ENCODE assay signal across 21 mouse cellular contexts in genomic region chr10:41523386-41523785, GRCm38 (mm10). TPM values are rescaled to one million over a fixed set of nuclear protein-coding genes. Genes with fewer than 3 reads are reported as not detected.
DNase-seq lines count a peak whose midpoint lies in the region; ATAC-seq and TF ChIP-seq lines count a peak whose summit lies in the region.
"Had no signal": no experiment of that assay in that cellular context is flagged by ENCODE, and none has a peak within 500 bp of the region (broad histone marks: within the 10 kb centered on the region; RNA-seq: fewer than 3 reads in every experiment).

No protein-coding gene starts in this region.

- no peak for TF ChIP-seq POLR2A in MEL (IDR thresholded peaks at IDR 0.05; ENCODE audit: control insufficient read depth in 1 of 2, insufficient read depth in 1 of 2, low read depth in 1 of 2, low read length in 2 of 2, poor library complexity in 1 of 2)

- H3K4me2 ChIP-seq in limb, embryonic 12.5 days: peak overlapping the region; percentile 4; the same call in 1 of the 2 replicates
- no peak overlapping the region for H3K4me2 ChIP-seq in hindbrain, embryonic 13.5 days

- no peak overlapping the region for H3K4me3 ChIP-seq in limb, embryonic 12.5 days (replicated peaks)
- H3K4me3 ChIP-seq in limb, embryonic 10.5 days: no peak overlapping the region
- no peak overlapping the region for H3K4me3 ChIP-seq in MEL (ENCODE audit: control insufficient read depth in 1 of 2, insufficient read depth in 1 of 2, low read depth in 2 of 2, low read length in 2 of 2)
- H3K4me3 ChIP-seq in hindbrain, embryonic 13.5 days: no peak overlapping the region
- H3K4me3 ChIP-seq: heart, adult 2 months; left cerebral cortex, adult 2 months had no signal

- peaks cover 24% of the 10 kb centered on the region for H3K4me1 ChIP-seq in limb, embryonic 12.5 days (replicated peaks)
- H3K4me1 ChIP-seq in limb, embryonic 10.5 days: peaks cover 29% of the 10 kb centered on the region
- H3K4me1 ChIP-seq in MEL (ENCODE audit: control insufficient read depth in 1 of 2, insufficient read depth in 2 of 2, low read length in 2 of 2): peaks cover 18 to 27% of the 10 kb centered on the region in 2 experiments
- peaks cover 28% of the 10 kb centered on the region for H3K4me1 ChIP-seq in hindbrain, embryonic 13.5 days (replicated peaks)

- 81% methylated on average over 3 of the region's 3 CpGs for WGBS in limb, embryonic 12.5 days
- WGBS in limb, embryonic 10.5 days: 87% methylated on average over 3 of the region's 3 CpGs
- 89% methylated on average over 3 of the region's 3 CpGs for WGBS in hindbrain, embryonic 13.5 days

- H3K27me3 ChIP-seq in limb, embryonic 12.5 days: no peaks in the 10 kb centered on the region
- no peaks in the 10 kb centered on the region for H3K27me3 ChIP-seq in limb, embryonic 10.5 days (ENCODE audit: low read depth, poor library complexity, severe bottlenecking)
- no peaks in the 10 kb centered on the region for H3K27me3 ChIP-seq in MEL (ENCODE audit: control insufficient read depth in 1 of 2, insufficient read depth in 2 of 2, low read length in 2 of 2)
- no peaks in the 10 kb centered on the region for H3K27me3 ChIP-seq in hindbrain, embryonic 13.5 days

- TF ChIP-seq EP300 in MEL (IDR thresholded peaks at IDR 0.05; ENCODE audit: low read depth in 1 of 2, low read length in 2 of 2): no peak

- H3K79me2 ChIP-seq in MEL (ENCODE audit: control insufficient read depth, insufficient read depth, low read length, poor library complexity): peaks cover 31% of the 10 kb centered on the region

- no peak for TF ChIP-seq CTCF in MEL (IDR thresholded peaks at IDR 0.05 in 2 of 3, conservative IDR thresholded peaks at IDR 0.05 in 1 of 3; ENCODE audit: control insufficient read depth in 1 of 3, insufficient read depth in 1 of 3, low read depth in 2 of 3, low read length in 3 of 3, poor library complexity in 1 of 3, severe bottlenecking in 1 of 3)

- no peak for ATAC-seq in limb, embryonic 12.5 days (ENCODE audit: insufficient number of reproducible peaks, insufficient read depth, low FRiP score, low TSS enrichment, low read depth)
- peak; percentile 17 for ATAC-seq in megakaryocyte, adult 5-6 weeks (ENCODE audit: poor library complexity, severe bottlenecking)
- ATAC-seq in hindbrain, embryonic 13.5 days (ENCODE audit: low FRiP score): no peak
- ATAC-seq: inflammation-experienced regulatory T-cells, adult 6 months had no signal

- no peak overlapping the region for H3K9ac ChIP-seq in limb, embryonic 12.5 days (replicated peaks)
- H3K9ac ChIP-seq in MEL (ENCODE audit: control insufficient read depth, low read depth, low read length, poor library complexity, severe bottlenecking): no peak overlapping the region
- H3K9ac ChIP-seq in hindbrain, embryonic 13.5 days: no peak overlapping the region

- H3K36me3 ChIP-seq in limb, embryonic 12.5 days: peaks cover 42% of the 10 kb centered on the region
- H3K36me3 ChIP-seq in limb, embryonic 10.5 days: peaks cover 58% of the 10 kb centered on the region
- peaks cover 15 to 41% of the 10 kb centered on the region in 2 experiments for H3K36me3 ChIP-seq in MEL (ENCODE audit: control insufficient read depth in 1 of 2, insufficient read depth in 2 of 2, low read length in 2 of 2)
- peaks cover 23% of the 10 kb centered on the region for H3K36me3 ChIP-seq in hindbrain, embryonic 13.5 days

- no peak for TF ChIP-seq RAD21 in MEL (IDR thresholded peaks at IDR 0.05; ENCODE audit: low read depth, low read length)

- no peaks in the 10 kb centered on the region for H3K9me3 ChIP-seq in limb, embryonic 12.5 days
- H3K9me3 ChIP-seq in limb, embryonic 10.5 days (replicated peaks): no peaks in the 10 kb centered on the region
- H3K9me3 ChIP-seq in MEL (replicated peaks; ENCODE audit: insufficient read depth, low read length): no peaks in the 10 kb centered on the region
- no peaks in the 10 kb centered on the region for H3K9me3 ChIP-seq in hindbrain, embryonic 13.5 days

- no peak for DNase-seq in limb, embryonic 10.5 days (ENCODE audit: low spot score)
- DNase-seq in 416B (ENCODE audit: low read depth) (peak; percentile 59), MEL (ENCODE audit: low read depth, low spot score) (peak; percentile 25)
- no peak for DNase-seq in urinary bladder, postnatal 25 days (ENCODE audit: low spot score)
- DNase-seq: adrenal gland, postnatal 14 days; cerebellum, adult 18-20 months; cerebellum, postnatal 36 days; heart, adult 2 months; kidney, adult 2 months; kidney, postnatal 36 days; lung, postnatal 10 days; retina, postnatal 1 day had no signal

- H3K27ac ChIP-seq in limb, embryonic 12.5 days: no peak overlapping the region
- H3K27ac ChIP-seq in limb, embryonic 10.5 days: no peak overlapping the region
- peak overlapping the region; percentile 17; the same call in 1 of the 2 replicates for H3K27ac ChIP-seq in MEL (ENCODE audit: control insufficient read depth, low read depth, low read length)
- H3K27ac ChIP-seq in hindbrain, embryonic 13.5 days: no peak overlapping the region
- H3K27ac ChIP-seq: heart, adult 2 months; left cerebral cortex, adult 2 months; stomach, postnatal 0 days had no signal

TF ChIP-seq in MEL, 35 proteins besides CTCF, POLR2A, EP300 and RAD21:
- TF ChIP-seq MYB (IDR thresholded peaks at IDR 0.05; ENCODE audit: low read depth, low read length) (no peak), ZC3H11A (IDR thresholded peaks at IDR 0.05; ENCODE audit: low read depth, low read length) (no peak), USF1 (IDR thresholded peaks at IDR 0.05; ENCODE audit: low read depth, low read length) (no peak), ZMIZ1 (IDR thresholded peaks at IDR 0.05; ENCODE audit: low read depth, low read length) (no peak), BHLHE40 (IDR thresholded peaks at IDR 0.05; ENCODE audit: borderline replicate concordance, low read depth, low read length) (no peak), TAL1 (IDR thresholded peaks at IDR 0.05; ENCODE audit: low read length) (no peak), CHD2 (IDR thresholded peaks at IDR 0.05; ENCODE audit: low read length) (no peak), HCFC1 (IDR thresholded peaks at IDR 0.05; ENCODE audit: low read depth, low read length) (no peak), POLR2AphosphoS5 (IDR thresholded peaks at IDR 0.05; ENCODE audit: borderline replicate concordance, low read depth, low read length) (no peak), KAT2A (conservative IDR thresholded peaks at IDR 0.05; ENCODE audit: low read depth, low read length) (no peak)

RNA-seq across cellular contexts. Expression of gene Cd164, which starts 4.2 kb away (rescaled TPM):
- 170 and 176 TPM in 2 replicates for polyA plus RNA-seq in limb, embryonic 12.5 days (2016; fragmentation: Nextera tagmentation; extraction: Ambion mirVana)
- polyA plus RNA-seq in limb, embryonic 10.5 days (2016; fragmentation: Nextera tagmentation; extraction: Ambion mirVana): 131 and 146 TPM in 2 replicates
- total RNA-seq in MEL (2012; rRNA removed): 21.4 and 23.6 TPM in 2 replicates
- 10 to 100 TPM in 1 of 2 experiments, not detected in 1; 59.4 TPM for polyA plus RNA-seq in MEL (2012; ENCODE audit: insufficient read depth in 1 of 2, insufficient read length in 2 of 2, low read depth in 1 of 2, low replicate concordance in 2 of 2, missing spikeins in 1 of 2)
- 161 and 188 TPM in 2 replicates for total RNA-seq in megakaryocyte, adult 5-6 weeks (2015)
- 115 and 135 TPM in 2 replicates for total RNA-seq in megakaryocyte, adult 5-6 weeks (2017)
- polyA plus RNA-seq in hindbrain, embryonic 13.5 days (2015; fragmentation: Nextera tagmentation; extraction: Ambion mirVana): 55.9 and 62.1 TPM in 2 replicates

RNA-seq across cellular contexts. Expression of gene Ppil6, which starts 33.1 kb away (rescaled TPM):
- polyA plus RNA-seq in limb, embryonic 12.5 days (2016; fragmentation: Nextera tagmentation; extraction: Ambion mirVana): 0.60 and 0.64 TPM in 2 replicates
- polyA plus RNA-seq in limb, embryonic 10.5 days (2016; fragmentation: Nextera tagmentation; extraction: Ambion mirVana): 0.36 and 0.95 TPM in 2 replicates
- total RNA-seq in MEL (2012; rRNA removed): not detected in 2 replicates
- polyA plus RNA-seq in MEL (2012; ENCODE audit: insufficient read depth in 1 of 2, insufficient read length in 2 of 2, low read depth in 1 of 2, low replicate concordance in 2 of 2, missing spikeins in 1 of 2): not detected
- 1.2 and 1.3 TPM in 2 replicates for total RNA-seq in megakaryocyte, adult 5-6 weeks (2015)
- total RNA-seq in megakaryocyte, adult 5-6 weeks (2017): not detected in 2 replicates
- polyA plus RNA-seq in hindbrain, embryonic 13.5 days (2015; fragmentation: Nextera tagmentation; extraction: Ambion mirVana): 2.7 and 4.6 TPM in 2 replicates
- total RNA-seq: ES-E14; gastrocnemius, adult 8-10 months; megakaryocyte-erythroid progenitor cell, adult 5-6 weeks had no signal
- polyA plus RNA-seq: inflammation-experienced regulatory T-cells, adult 6 months had no signal

RNA-seq across cellular contexts. Expression of gene Smpd2, which starts 33.2 kb away (rescaled TPM):
- polyA plus RNA-seq in limb, embryonic 12.5 days (2016; fragmentation: Nextera tagmentation; extraction: Ambion mirVana): 64.3 and 64.7 TPM in 2 replicates
- polyA plus RNA-seq in limb, embryonic 10.5 days (2016; fragmentation: Nextera tagmentation; extraction: Ambion mirVana): 62.7 TPM in 2 replicates
- 0.04 and 0.07 TPM in 2 replicates for total RNA-seq in MEL (2012; rRNA removed)
- polyA plus RNA-seq in MEL (2012; ENCODE audit: insufficient read depth in 1 of 2, insufficient read length in 2 of 2, low read depth in 1 of 2, low replicate concordance in 2 of 2, missing spikeins in 1 of 2): under 1 TPM in 1 of 2 experiments, not detected in 1; 0.42 TPM
- 9.4 and 14.3 TPM in 2 replicates for total RNA-seq in megakaryocyte, adult 5-6 weeks (2015)
- total RNA-seq in megakaryocyte, adult 5-6 weeks (2017): 10.9 and 11.3 TPM in 2 replicates
- polyA plus RNA-seq in hindbrain, embryonic 13.5 days (2015; fragmentation: Nextera tagmentation; extraction: Ambion mirVana): 31.6 and 39.4 TPM in 2 replicates

RNA-seq across cellular contexts. Expression of gene Mical1, which starts 47.3 kb away (rescaled TPM):
- 64.2 and 72.3 TPM in 2 replicates for polyA plus RNA-seq in limb, embryonic 12.5 days (2016; fragmentation: Nextera tagmentation; extraction: Ambion mirVana)
- polyA plus RNA-seq in limb, embryonic 10.5 days (2016; fragmentation: Nextera tagmentation; extraction: Ambion mirVana): 40.2 and 43.8 TPM in 2 replicates
- 1.3 and 4.3 TPM in 2 replicates for total RNA-seq in MEL (2012; rRNA removed)
- polyA plus RNA-seq in MEL (2012; ENCODE audit: insufficient read depth in 1 of 2, insufficient read length in 2 of 2, low read depth in 1 of 2, low replicate concordance in 2 of 2, missing spikeins in 1 of 2): 10 to 100 TPM in 1 of 2 experiments, not detected in 1; 15.7 TPM
- 48.0 and 57.5 TPM in 2 replicates for total RNA-seq in megakaryocyte, adult 5-6 weeks (2015)
- 59.9 and 60.7 TPM in 2 replicates for total RNA-seq in megakaryocyte, adult 5-6 weeks (2017)
- polyA plus RNA-seq in hindbrain, embryonic 13.5 days (2015; fragmentation: Nextera tagmentation; extraction: Ambion mirVana): 27.9 and 29.6 TPM in 2 replicates

Comparison
In these comparisons a context has a peak if more than half of its experiments do, and no peak if none do; other contexts are left out.
1. DNase-seq: peak in 416B (single experiment) and MEL (single experiment); none in limb, embryonic 10.5 days (single experiment) and urinary bladder, postnatal 25 days (single experiment).
2. RNA of gene Smpd2, which starts 33.2 kb away (polyA plus RNA-seq): 64.3 to 64.7 TPM in limb, embryonic 12.5 days, 62.7 TPM in limb, embryonic 10.5 days and 31.6 to 39.4 TPM in hindbrain, embryonic 13.5 days; 0.42 TPM in MEL; every median in the first group is over 10 times any median in the second.